Mouse (Mus musculus): ENCODE data around the gene Vapa. TPM values are rescaled to one million over a fixed set of nuclear protein-coding genes. Genes with fewer than 3 reads are reported as not detected.
"Not testable (repeated sequence)": the region's sequence is repeated elsewhere in the genome, so short reads cannot be mapped to it uniquely, and the experiment has no call there.

Gene Vapa
- polyA plus RNA-seq, 1 experiment from 2014 or later = 240 TPM

GRCm38 (mm10) chr17:65643579-65643978 is 30.2 kb upstream of the Vapa start:
- H3K4me3 ChIP-seq (replicated peaks) = no peak overlapping the region
- 0 out of 2 replicates have a peak overlapping the region, but pooled peaks have one; percentile 7 for H3K27ac ChIP-seq
- H3K4me1 ChIP-seq (replicated peaks) = no peaks in the 10 kb centered on the region; the same call in 1 of the 2 replicates
- H3K36me3 ChIP-seq = no peaks in the 10 kb centered on the region
- H3K27me3 ChIP-seq (replicated peaks) = no peaks in the 10 kb centered on the region
- WGBS = 69% methylated on average over 5 of the region's 5 CpGs
- no peaks in the 10 kb centered on the region for H3K9me3 ChIP-seq
- H3K9ac ChIP-seq = no peak overlapping the region
- no peak overlapping the region for H3K4me2 ChIP-seq (replicated peaks)
- no peak for ATAC-seq

- Histone ChIP-seq H3K27me3 (replicated peaks) (no peaks in the 10 kb centered on the region), H3K4me3 (replicated peaks) (no peak overlapping the region), H3K4me1 (replicated peaks) (no peaks in the 10 kb centered on the region; the same call in 1 of the 2 replicates), H3K36me3 (no peaks in the 10 kb centered on the region), H3K9ac (no peak overlapping the region; the same call in 1 of the 2 replicates), H3K9me3 (no peaks in the 10 kb centered on the region), H3K27ac (0 out of 2 replicates have a peak overlapping the region, but pooled peaks have one; percentile 7), H3K4me2 (replicated peaks) (no peak overlapping the region)
- ATAC-seq = no peak
- 34% methylated on average over 10 of the region's 10 CpGs for WGBS
These were observed 29.7 kb upstream of the Vapa start for GRCm38 (mm10) chr17:65643051-65643521.

- no peaks in the 10 kb centered on the region for H3K36me3 ChIP-seq
- WGBS = 67% methylated on average over 5 of the region's 5 CpGs
- H3K4me2 ChIP-seq (replicated peaks) = no peak overlapping the region
These were observed 29.2 kb upstream of the Vapa start for GRCm38 (mm10) chr17:65642578-65642991.

GRCm38 (mm10) chr17:65641734-65642218 is 28.4 kb upstream of the Vapa start, which contains the start of gene Txndc2:
Txndc2 (minus strand) TSS chr17:65642168.
- H3K4me2 ChIP-seq (replicated peaks) = no peak within 1 kb of the TSS
- H3K36me3 ChIP-seq = no peaks in the 10 kb centered on the region
- H3K9me3 ChIP-seq = no peaks in the 10 kb centered on the region
- H3K27me3 ChIP-seq (replicated peaks) = no peaks in the 10 kb centered on the region
- H3K4me1 ChIP-seq (replicated peaks) = no peaks in the 10 kb centered on the region; the same call in 1 of the 2 replicates
- no peak for ATAC-seq
- H3K27ac ChIP-seq = 0 out of 2 replicates have a peak within 1 kb of the TSS, but pooled peaks have one; percentile 7
- WGBS = 90% methylated on average over 11 of the region's 11 CpGs
- H3K4me3 ChIP-seq (replicated peaks) = no peak within 1 kb of the TSS
- H3K9ac ChIP-seq = no peak within 1 kb of the TSS

More at GRCm38 (mm10) chr17:65642578-65642991, 29.2 kb upstream of the Vapa start:
- 0 out of 2 replicates have a peak overlapping the region, but pooled peaks have one; percentile 7 for H3K27ac ChIP-seq
- no peaks in the 10 kb centered on the region; the same call in 1 of the 2 replicates for H3K4me1 ChIP-seq (replicated peaks)
- H3K27me3 ChIP-seq (replicated peaks) = no peaks in the 10 kb centered on the region
- no peak overlapping the region for H3K4me3 ChIP-seq (replicated peaks)
- no peaks in the 10 kb centered on the region for H3K9me3 ChIP-seq
- no peak for ATAC-seq
- H3K9ac ChIP-seq = no peak overlapping the region

- WGBS = 78% methylated on average over 1 of the region's 1 CpGs
- Histone ChIP-seq H3K27ac (no peak overlapping the region), H3K27me3 (replicated peaks) (no peaks in the 10 kb centered on the region), H3K9ac (no peak overlapping the region), H3K4me2 (replicated peaks) (no peak overlapping the region), H3K4me3 (replicated peaks) (no peak overlapping the region), H3K4me1 (replicated peaks) (no peaks in the 10 kb centered on the region; the same call in none of the 2 replicates), H3K9me3 (no peaks in the 10 kb centered on the region), H3K36me3 (no peaks in the 10 kb centered on the region)
- no peak for ATAC-seq
These were observed 25.8 kb upstream of the Vapa start for GRCm38 (mm10) chr17:65639144-65639543.

- no peaks in the 10 kb centered on the region for H3K36me3 ChIP-seq
- H3K4me2 ChIP-seq (replicated peaks) = no peak overlapping the region
- no peaks in the 10 kb centered on the region; the same call in 1 of the 2 replicates for H3K4me1 ChIP-seq (replicated peaks)
- no peaks in the 10 kb centered on the region for H3K27me3 ChIP-seq (replicated peaks)
- no peak overlapping the region for H3K4me3 ChIP-seq (replicated peaks)
- no peak for ATAC-seq
- H3K9ac ChIP-seq = no peak overlapping the region
- 57% methylated on average over 14 of the region's 14 CpGs for WGBS
- no peak overlapping the region for H3K27ac ChIP-seq
- H3K9me3 ChIP-seq = no peaks in the 10 kb centered on the region
These were observed 22.5 kb upstream of the Vapa start for GRCm38 (mm10) chr17:65635715-65636360.

GRCm38 (mm10) chr17:65629943-65630342 is 16.6 kb upstream of the Vapa start:
- H3K9me3 ChIP-seq = no peaks in the 10 kb centered on the region
- no peak overlapping the region for H3K4me2 ChIP-seq (replicated peaks)
- no peak overlapping the region for H3K4me3 ChIP-seq (replicated peaks)
- no peaks in the 10 kb centered on the region for H3K4me1 ChIP-seq (replicated peaks)
- no peaks in the 10 kb centered on the region for H3K27me3 ChIP-seq (replicated peaks)
- no peak for ATAC-seq
- WGBS = 76% methylated on average over 6 of the region's 6 CpGs
- no peaks in the 10 kb centered on the region for H3K36me3 ChIP-seq
- no peak overlapping the region for H3K9ac ChIP-seq
- no peak overlapping the region for H3K27ac ChIP-seq

GRCm38 (mm10) chr17:65628823-65629532 is 15.6 kb upstream of the Vapa start:
- H3K36me3 ChIP-seq = not testable (repeated sequence)

GRCm38 (mm10) chr17:65626301-65626700 is 12.9 kb upstream of the Vapa start:
- H3K27me3 ChIP-seq (replicated peaks) = no peaks in the 10 kb centered on the region
- WGBS = 86% methylated on average over 6 of the region's 6 CpGs

More at GRCm38 (mm10) chr17:65628823-65629532, 15.6 kb upstream of the Vapa start:
- H3K27ac ChIP-seq; H3K4me3 ChIP-seq (replicated peaks); H3K27me3 ChIP-seq (replicated peaks); H3K9me3 ChIP-seq; H3K9ac ChIP-seq; H3K4me2 ChIP-seq (replicated peaks); ATAC-seq; H3K4me1 ChIP-seq (replicated peaks): not testable (repeated sequence)
- WGBS = 60% methylated on average over 13 of the region's 13 CpGs

GRCm38 (mm10) chr17:65625563-65625962 is 12.2 kb upstream of the Vapa start:
- no peaks in the 10 kb centered on the region for H3K9me3 ChIP-seq
- ATAC-seq = no peak
- H3K9ac ChIP-seq = no peak overlapping the region
- H3K36me3 ChIP-seq = no peaks in the 10 kb centered on the region
- H3K4me3 ChIP-seq (replicated peaks) = no peak overlapping the region
- no peak overlapping the region for H3K27ac ChIP-seq
- no peak overlapping the region for H3K4me2 ChIP-seq (replicated peaks)
- 85% methylated on average over 6 of the region's 6 CpGs for WGBS
- H3K27me3 ChIP-seq (replicated peaks) = no peaks in the 10 kb centered on the region
- no peaks in the 10 kb centered on the region for H3K4me1 ChIP-seq (replicated peaks)

More at GRCm38 (mm10) chr17:65626301-65626700, 12.9 kb upstream of the Vapa start:
- H3K4me1 ChIP-seq (replicated peaks) = no peaks in the 10 kb centered on the region
- H3K4me3 ChIP-seq (replicated peaks) = no peak overlapping the region
- ATAC-seq = no peak
- H3K36me3 ChIP-seq = no peaks in the 10 kb centered on the region
- no peak overlapping the region for H3K4me2 ChIP-seq (replicated peaks)
- H3K27ac ChIP-seq = no peak overlapping the region
- H3K9me3 ChIP-seq = no peaks in the 10 kb centered on the region
- no peak overlapping the region for H3K9ac ChIP-seq

GRCm38 (mm10) chr17:65623130-65623529 is 9.8 kb upstream of the Vapa start:
- ATAC-seq = peak; percentile 70
- H3K9ac ChIP-seq = no peak overlapping the region
- H3K36me3 ChIP-seq = no peaks in the 10 kb centered on the region
- no peak overlapping the region for H3K4me3 ChIP-seq (replicated peaks)
- H3K27me3 ChIP-seq (replicated peaks) = no peaks in the 10 kb centered on the region
- no peaks in the 10 kb centered on the region for H3K9me3 ChIP-seq
- no peak overlapping the region for H3K4me2 ChIP-seq (replicated peaks)
- no peak overlapping the region for H3K27ac ChIP-seq
- no peaks in the 10 kb centered on the region for H3K4me1 ChIP-seq (replicated peaks)

- ATAC-seq = no peak
- H3K27ac ChIP-seq = no peak overlapping the region
- no peak overlapping the region for H3K4me3 ChIP-seq (replicated peaks)
- H3K36me3 ChIP-seq = no peaks in the 10 kb centered on the region
- no peak overlapping the region for H3K4me2 ChIP-seq (replicated peaks)
- H3K27me3 ChIP-seq (replicated peaks) = no peaks in the 10 kb centered on the region
- no peaks in the 10 kb centered on the region for H3K4me1 ChIP-seq (replicated peaks)
- H3K9me3 ChIP-seq = no peaks in the 10 kb centered on the region
- no peak overlapping the region for H3K9ac ChIP-seq
- WGBS = 83% methylated on average over 2 of the region's 2 CpGs
These were observed 5.1 kb upstream of the Vapa start for GRCm38 (mm10) chr17:65618431-65618830.

Measured in intestine, embryonic 15.5 days (tissue).